Mouse (Mus musculus) hindbrain, embryonic 10.5 days (tissue): ENCODE measurements around the gene Bsdc1. TPM values are rescaled to one million over a fixed set of nuclear protein-coding genes. Genes with fewer than 3 reads are reported as not detected.
"Not testable (repeated sequence)": the region's sequence is repeated elsewhere in the genome, so short reads cannot be mapped to it uniquely, and the experiment has no call there.

Source experiments
- DNase-seq: peaks from one replicate; pipeline ENCODE4 v3.0.0-alpha.2; 2017; ENCODE audit warnings: low spot score
- H3K27ac ChIP-seq: fragments of 300-500 bp; sonication (generic); 2 replicates; pipeline ENCODE4 v1.5.1; 2016; ENCODE audit warnings: mild to moderate bottlenecking, moderate library complexity
- H3K27me3 ChIP-seq: fragments of 300-500 bp; sonication (generic); 2 replicates; pipeline ENCODE4 v1.6.1; 2016; ENCODE audit warnings: mild to moderate bottlenecking; ENCODE audit not compliant: poor library complexity, insufficient read depth, severe bottlenecking
- H3K36me3 ChIP-seq: fragments of 300-500 bp; sonication (generic); 2 replicates; pipeline ENCODE4 v1.6.1; 2016; ENCODE audit warnings: mild to moderate bottlenecking, moderate library complexity
- H3K4me1 ChIP-seq: fragments of 300-500 bp; sonication (generic); replicated peaks from 2 replicates; pipeline ENCODE4 v1.6.1; 2016; ENCODE audit warnings: mild to moderate bottlenecking
- H3K4me3 ChIP-seq: fragments of 300-500 bp; sonication (generic); 2 replicates; pipeline ENCODE4 v1.5.1; 2016; ENCODE audit warnings: mild to moderate bottlenecking, moderate library complexity
- H3K9me3 ChIP-seq: fragments of 300-500 bp; sonication (generic); 2 replicates; pipeline ENCODE4 v1.6.1; 2016; ENCODE audit warnings: mild to moderate bottlenecking, moderate library complexity
- WGBS: fragments of 180-500 bp; shearing (Covaris S2); methylation state at CpG from one replicate; pipeline ENCODE4 v1.1.7; 2016; 5-methylcytosine and 5-hydroxymethylcytosine counted together
- polyA plus RNA-seq: library from polyadenylated mRNA; unstranded; fragments of >200 nt; fragmentation: Nextera tagmentation; extraction: Ambion mirVana; gene quantifications from 2 replicates; pipeline ENCODE4 v1.2.1, GENCODE M21; 2016

Gene Bsdc1
- polyA plus RNA-seq, 1 experiment from 2014 or later = 24.8 TPM

GRCm38 (mm10) chr4:129509650-129510049 is 48.3 kb downstream of the Bsdc1 start:
- H3K9me3 ChIP-seq = no peaks in the 10 kb centered on the region
- H3K4me1 ChIP-seq = peaks cover 59% of the 10 kb centered on the region
- DNase-seq = no peak
- H3K4me3 ChIP-seq = no peak overlapping the region
- H3K27ac ChIP-seq = peak overlapping the region; percentile 64
- H3K36me3 ChIP-seq = peaks cover 3% of the 10 kb centered on the region
- WGBS = 64% methylated on average over 3 of the region's 3 CpGs
- H3K27me3 ChIP-seq = no peaks in the 10 kb centered on the region

GRCm38 (mm10) chr4:129510723-129511412 is 49.5 kb downstream of the Bsdc1 start:
- H3K27me3 ChIP-seq = no peaks in the 10 kb centered on the region
- H3K27ac ChIP-seq = peak overlapping the region; percentile 100
- peak; percentile 41 for DNase-seq
- peaks cover 70% of the 10 kb centered on the region for H3K4me1 ChIP-seq
- H3K4me3 ChIP-seq = peak overlapping the region; percentile 26
- WGBS = 25% methylated on average over 6 of the region's 6 CpGs
- no peaks in the 10 kb centered on the region for H3K9me3 ChIP-seq
- H3K36me3 ChIP-seq = peaks cover 15% of the 10 kb centered on the region

- DNase-seq = peak; percentile 54
- H3K27me3 ChIP-seq = no peaks in the 10 kb centered on the region
- H3K4me3 ChIP-seq = peak overlapping the region; percentile 26
- peaks cover 73% of the 10 kb centered on the region for H3K4me1 ChIP-seq
- no peaks in the 10 kb centered on the region for H3K9me3 ChIP-seq
- H3K36me3 ChIP-seq = peaks cover 22% of the 10 kb centered on the region
- 9% methylated on average over 6 of the region's 6 CpGs for WGBS
- H3K27ac ChIP-seq = peak overlapping the region; percentile 100
Measured at GRCm38 (mm10) chr4:129511413-129512096, 50.2 kb downstream of the Bsdc1 start.

- H3K36me3 ChIP-seq = peaks cover 39% of the 10 kb centered on the region
- WGBS = 5% methylated on average over 47 of the region's 47 CpGs
Measured at GRCm38 (mm10) chr4:129513086-129513767, 51.8 kb downstream of the Bsdc1 start, which contains the start of gene Marcksl1. Marcksl1 (plus strand) TSS chr4:129513581.

GRCm38 (mm10) chr4:129513891-129514290 is 52.5 kb downstream of the Bsdc1 start:
- H3K4me1 ChIP-seq = peaks cover 68% of the 10 kb centered on the region
- no peaks in the 10 kb centered on the region for H3K9me3 ChIP-seq
- WGBS = under 1% methylated on average over 45 of the region's 57 CpGs
- peak overlapping the region; percentile 90 for H3K4me3 ChIP-seq
- H3K27me3 ChIP-seq = no peaks in the 10 kb centered on the region
- H3K27ac ChIP-seq = peak overlapping the region; percentile 100
- no peak for DNase-seq
- peaks cover 46% of the 10 kb centered on the region for H3K36me3 ChIP-seq

More at GRCm38 (mm10) chr4:129513086-129513767, 51.8 kb downstream of the Bsdc1 start, which contains the start of gene Marcksl1:
- no peaks in the 10 kb centered on the region for H3K27me3 ChIP-seq
- DNase-seq = peak; percentile 92
- H3K9me3 ChIP-seq = no peaks in the 10 kb centered on the region
- H3K27ac ChIP-seq = peak within 1 kb of the TSS; percentile 100
- H3K4me1 ChIP-seq = peaks cover 75% of the 10 kb centered on the region
- peak within 1 kb of the TSS; percentile 90 for H3K4me3 ChIP-seq

GRCm38 (mm10) chr4:129514300-129514898 is 53.0 kb downstream of the Bsdc1 start:
- Histone ChIP-seq H3K36me3 (peaks cover 49% of the 10 kb centered on the region), H3K4me1 (peaks cover 63% of the 10 kb centered on the region), H3K27ac (peak overlapping the region; percentile 100), H3K9me3 (no peaks in the 10 kb centered on the region), H3K27me3 (no peaks in the 10 kb centered on the region), H3K4me3 (peak overlapping the region; percentile 90)
- DNase-seq = peak; percentile 78
- WGBS = under 1% methylated on average over 35 of the region's 35 CpGs

- Histone ChIP-seq H3K4me3 (0 out of 2 replicates have a peak overlapping the region, but pooled peaks have one; percentile 0), H3K27me3 (no peaks in the 10 kb centered on the region), H3K27ac (no peak overlapping the region; the same call in 1 of the 2 replicates), H3K36me3 (peaks cover 75% of the 10 kb centered on the region), H3K4me1 (peaks cover 42% of the 10 kb centered on the region), H3K9me3 (no peaks in the 10 kb centered on the region)
- WGBS = 54% methylated on average over 2 of the region's 2 CpGs
- DNase-seq = peak; percentile 43
Measured at GRCm38 (mm10) chr4:129516925-129517324, 55.5 kb downstream of the Bsdc1 start.

GRCm38 (mm10) chr4:129518519-129518918 is 57.1 kb downstream of the Bsdc1 start:
- Histone ChIP-seq H3K27me3 (no peaks in the 10 kb centered on the region), H3K27ac (no peak overlapping the region), H3K4me1 (peaks cover 27% of the 10 kb centered on the region), H3K36me3 (peaks cover 91% of the 10 kb centered on the region), H3K9me3 (no peaks in the 10 kb centered on the region), H3K4me3 (no peak overlapping the region)
- 90% methylated on average over 8 of the region's 8 CpGs for WGBS
- DNase-seq = no peak

GRCm38 (mm10) chr4:129525338-129525737 is 64.0 kb downstream of the Bsdc1 start:
- Histone ChIP-seq H3K27ac (no peak overlapping the region), H3K36me3 (peaks cover 99% of the 10 kb centered on the region), H3K9me3 (no peaks in the 10 kb centered on the region), H3K4me3 (no peak overlapping the region), H3K27me3 (no peaks in the 10 kb centered on the region), H3K4me1 (no peaks in the 10 kb centered on the region)
- WGBS = 94% methylated on average over 5 of the region's 5 CpGs
- DNase-seq = no peak

- Histone ChIP-seq H3K4me3 (no peak overlapping the region), H3K9me3 (no peaks in the 10 kb centered on the region), H3K27me3 (no peaks in the 10 kb centered on the region), H3K36me3 (peaks cover 99% of the 10 kb centered on the region), H3K4me1 (no peaks in the 10 kb centered on the region), H3K27ac (no peak overlapping the region)
- no peak for DNase-seq
- 89% methylated on average over 3 of the region's 3 CpGs for WGBS
Measured at GRCm38 (mm10) chr4:129525889-129526288, 64.5 kb downstream of the Bsdc1 start.

GRCm38 (mm10) chr4:129528901-129529300 is 67.5 kb downstream of the Bsdc1 start:
- WGBS = 93% methylated on average over 6 of the region's 6 CpGs
- not testable (repeated sequence) for H3K9me3 ChIP-seq, H3K27me3 ChIP-seq, DNase-seq, H3K4me1 ChIP-seq, H3K4me3 ChIP-seq, H3K27ac ChIP-seq
- H3K36me3 ChIP-seq = peaks cover 98% of the 10 kb centered on the region
